Comparison of ENCODE assay signal across 22 mouse cellular contexts in genomic region chr11:93431482-93431881, GRCm38 (mm10).
A peak's percentile ranks its signal among the peaks of the same experiment; 100 is the strongest.
DNase-seq lines count a peak whose midpoint lies in the region; ATAC-seq and TF ChIP-seq lines count a peak whose summit lies in the region.
"Had no signal": no experiment of that assay in that cellular context is flagged by ENCODE, and none has a peak within 500 bp of the region (broad histone marks: within the 10 kb centered on the region; RNA-seq: fewer than 3 reads in every experiment).

No protein-coding gene starts in this region.

- peaks cover 3% of the 10 kb centered on the region; the same call in 1 of the 2 replicates for H3K4me1 ChIP-seq in lung, adult 2 months (ENCODE audit: control insufficient read depth, insufficient read depth, low read length)
- no peaks in the 10 kb centered on the region for H3K4me1 ChIP-seq in kidney, embryonic 14.5 days (ENCODE audit: control insufficient read depth, insufficient read depth, low read length)
- H3K4me1 ChIP-seq: heart, embryonic 12.5 days; hindbrain, embryonic 15.5 days; kidney, embryonic 15.5 days; limb, embryonic 15.5 days; liver, embryonic 15.5 days; midbrain, embryonic 15.5 days; neural tube, embryonic 15.5 days had no signal

- H3K27me3 ChIP-seq in kidney, embryonic 14.5 days (ENCODE audit: control insufficient read depth, insufficient read depth, low read length), result no peaks in the 10 kb centered on the region
- H3K27me3 ChIP-seq: forebrain, embryonic 12.5 days; heart, embryonic 12.5 days; hindbrain, embryonic 15.5 days; kidney, embryonic 15.5 days; limb, embryonic 15.5 days; liver, embryonic 15.5 days; midbrain, embryonic 15.5 days; neural tube, embryonic 15.5 days had no signal

- 52% methylated on average over 5 of the region's 5 CpGs for WGBS in lung, adult 2 months
- 83% methylated on average over 5 of the region's 5 CpGs for WGBS in kidney, embryonic 14.5 days

- DNase-seq in cerebellum, adult 18-20 months, result peak; percentile 78 to 83
- peak; percentile 80 for DNase-seq in cerebellum, adult 9-11 months
- DNase-seq in lung, adult 2 months, result peak; percentile 43
- peak; percentile 72 for DNase-seq in lung, postnatal 36 days
- no peak for DNase-seq in heart, adult 9 months (ENCODE audit: low spot score in 2 of 2)
- no peak for DNase-seq in layer of hippocampus, adult 9-11 months
- DNase-seq: adrenal gland, adult 2 months; gastrocnemius, adult 2 months; heart, postnatal 36 days; kidney, postnatal 4 days; right cerebral cortex, postnatal 14 days; thymus, adult 2 months had no signal

- H3K4me3 ChIP-seq in lung, adult 2 months (replicated peaks; ENCODE audit: extremely low read depth, low read depth, low read length), result no peak overlapping the region
- no peak overlapping the region for H3K4me3 ChIP-seq in kidney, embryonic 14.5 days (ENCODE audit: low read length)
- H3K4me3 ChIP-seq: forebrain, embryonic 12.5 days; gastrocnemius, adult 2 months; heart, embryonic 12.5 days; hindbrain, embryonic 15.5 days; kidney, embryonic 15.5 days; limb, embryonic 15.5 days; liver, embryonic 15.5 days; midbrain, embryonic 15.5 days; neural tube, embryonic 15.5 days had no signal

- ATAC-seq in kidney, embryonic 14.5 days (ENCODE audit: low FRiP score, low TSS enrichment), result no peak
- ATAC-seq: intestine, embryonic 16.5 days; midbrain, embryonic 15.5 days had no signal

- H3K9me3 ChIP-seq in kidney, embryonic 14.5 days (ENCODE audit: control insufficient read depth, low read length), result no peaks in the 10 kb centered on the region
- H3K9me3 ChIP-seq: forebrain, embryonic 12.5 days; heart, embryonic 12.5 days; hindbrain, embryonic 15.5 days; kidney, embryonic 15.5 days; limb, embryonic 15.5 days; liver, embryonic 15.5 days; midbrain, embryonic 15.5 days; neural tube, embryonic 15.5 days had no signal

- H3K9ac ChIP-seq in kidney, embryonic 14.5 days (ENCODE audit: low read depth, low read length), result no peak overlapping the region
- H3K9ac ChIP-seq: forebrain, embryonic 12.5 days; heart, embryonic 12.5 days; hindbrain, embryonic 15.5 days; kidney, embryonic 15.5 days; limb, embryonic 15.5 days; liver, embryonic 15.5 days; midbrain, embryonic 15.5 days; neural tube, embryonic 15.5 days had no signal

- no peak for TF ChIP-seq POLR2A in lung, adult 2 months (IDR thresholded peaks at IDR 0.05; ENCODE audit: borderline replicate concordance, extremely low read depth, low read depth, low read length)

- H3K4me2 ChIP-seq in kidney, embryonic 14.5 days (replicated peaks; ENCODE audit: low read depth, low read length), result no peak overlapping the region
- H3K4me2 ChIP-seq: forebrain, embryonic 12.5 days; heart, embryonic 12.5 days; hindbrain, embryonic 15.5 days; kidney, embryonic 15.5 days; limb, embryonic 15.5 days; liver, embryonic 15.5 days; midbrain, embryonic 15.5 days; neural tube, embryonic 15.5 days had no signal

- no peak overlapping the region for H3K27ac ChIP-seq in kidney, embryonic 14.5 days (ENCODE audit: low read depth, low read length)
- H3K27ac ChIP-seq: forebrain, embryonic 12.5 days; gastrocnemius, adult 2 months; hindbrain, embryonic 15.5 days; kidney, embryonic 15.5 days; limb, embryonic 15.5 days; liver, embryonic 15.5 days; midbrain, embryonic 15.5 days; neural tube, embryonic 15.5 days had no signal

- H3K36me3 ChIP-seq in kidney, embryonic 14.5 days (ENCODE audit: control insufficient read depth, insufficient read depth, low read length), result no peaks in the 10 kb centered on the region
- H3K36me3 ChIP-seq: forebrain, embryonic 12.5 days; heart, embryonic 12.5 days; hindbrain, embryonic 15.5 days; kidney, embryonic 15.5 days; limb, embryonic 15.5 days; liver, embryonic 15.5 days; midbrain, embryonic 15.5 days; neural tube, embryonic 15.5 days had no signal

- no peak for TF ChIP-seq CTCF in lung, adult 2 months (IDR thresholded peaks at IDR 0.05; ENCODE audit: insufficient read depth, low read length)

Comparison
In these comparisons a context has a peak if more than half of its experiments do, and no peak if none do; other contexts are left out.
1. DNase-seq: peak in cerebellum, adult 18-20 months (2 of 2), cerebellum, adult 9-11 months (single experiment), lung, adult 2 months (single experiment) and lung, postnatal 36 days (single experiment); none in heart, adult 9 months (0 of 2) and layer of hippocampus, adult 9-11 months (single experiment).